Mouse (Mus musculus) forelimb bud, embryonic 11.5 days (tissue): ENCODE measurements around the gene Bmp10.

Experiments used
- DNase-seq: peaks from one replicate; pipeline ENCODE4 v3.0.0-alpha.2; 2012; ENCODE audit warnings: low read depth, low spot score

Gene Bmp10

GRCm38 (mm10) chr6:87428487-87429044 is at the start of gene Bmp10:
Bmp10 (plus strand) TSS chr6:87428994.
- DNase-seq, result no peak

GRCm38 (mm10) chr6:87383926-87384691 is 44.7 kb upstream of the Bmp10 start:
- no peak for DNase-seq

DNA sequence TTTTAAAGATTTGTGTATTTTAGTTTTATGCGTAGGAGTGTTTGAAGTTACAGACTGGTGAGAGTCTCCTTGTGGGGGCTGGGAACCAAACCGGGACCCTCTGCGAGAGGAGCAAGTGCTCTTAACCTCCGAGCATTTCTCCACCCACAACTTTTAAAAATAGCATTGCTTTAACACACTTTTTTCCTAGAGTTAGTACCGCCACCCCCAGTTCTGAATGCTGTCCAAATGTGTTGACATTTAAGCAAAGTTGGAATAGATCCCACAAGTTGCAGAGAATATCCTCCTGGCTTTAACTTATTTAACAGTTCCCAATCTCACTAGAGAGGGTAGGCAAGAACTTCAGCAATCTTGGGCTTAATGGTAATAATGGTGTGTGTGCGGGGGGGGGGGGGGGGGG is 44.0 kb upstream of the Bmp10 start:
- no peak for DNase-seq

- peak; percentile 82 for DNase-seq
Measured at GRCm38 (mm10) chr6:87386203-87386602, 42.6 kb upstream of the Bmp10 start.

DNA sequence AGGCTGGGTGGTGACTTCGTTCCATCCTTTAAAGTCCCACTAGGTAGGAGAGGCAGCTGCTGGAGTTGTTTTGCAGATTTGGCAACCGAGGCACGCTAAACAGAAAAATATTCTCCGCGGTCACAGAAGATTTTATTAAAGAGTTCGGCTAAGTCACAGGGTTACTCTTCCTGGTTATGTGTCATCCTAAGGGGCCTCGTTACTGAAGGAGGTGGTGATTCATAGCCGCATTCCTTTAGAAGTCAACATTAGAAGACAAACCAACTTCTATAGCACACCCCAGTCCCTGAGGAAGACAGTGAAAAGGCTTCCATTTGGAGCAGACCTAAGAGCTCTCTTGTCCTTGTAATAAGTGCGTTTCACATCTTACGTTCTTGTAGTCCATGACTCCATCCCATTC is 42.1 kb upstream of the Bmp10 start:
- DNase-seq, result no peak

DNA sequence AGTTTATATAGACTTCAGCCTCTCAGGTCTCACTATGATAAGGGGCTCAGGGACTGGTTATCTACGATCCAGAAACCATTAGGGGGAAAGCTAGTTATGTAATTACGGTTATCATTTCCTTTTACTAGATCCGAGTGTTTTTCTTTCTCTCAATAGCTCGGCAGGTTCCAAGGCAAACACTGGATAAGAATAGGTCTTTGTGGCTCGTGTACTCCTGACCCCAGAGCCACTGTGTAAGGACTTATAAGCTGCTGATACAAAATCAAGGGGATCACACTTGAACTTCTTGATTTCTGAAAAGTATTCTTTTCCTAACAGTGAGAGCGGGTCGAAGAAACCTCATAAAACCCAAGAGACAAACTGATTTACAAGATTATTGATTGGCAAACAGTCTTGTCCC is 39.9 kb upstream of the Bmp10 start, which contains the start of gene Gkn3:
Gene Gkn3, minus strand, starts transcription at position 59 of the 400 bp plus-strand sequence.
- DNase-seq, result no peak

GRCm38 (mm10) chr6:87389455-87389989 is 39.3 kb upstream of the Bmp10 start:
- no peak for DNase-seq

DNA sequence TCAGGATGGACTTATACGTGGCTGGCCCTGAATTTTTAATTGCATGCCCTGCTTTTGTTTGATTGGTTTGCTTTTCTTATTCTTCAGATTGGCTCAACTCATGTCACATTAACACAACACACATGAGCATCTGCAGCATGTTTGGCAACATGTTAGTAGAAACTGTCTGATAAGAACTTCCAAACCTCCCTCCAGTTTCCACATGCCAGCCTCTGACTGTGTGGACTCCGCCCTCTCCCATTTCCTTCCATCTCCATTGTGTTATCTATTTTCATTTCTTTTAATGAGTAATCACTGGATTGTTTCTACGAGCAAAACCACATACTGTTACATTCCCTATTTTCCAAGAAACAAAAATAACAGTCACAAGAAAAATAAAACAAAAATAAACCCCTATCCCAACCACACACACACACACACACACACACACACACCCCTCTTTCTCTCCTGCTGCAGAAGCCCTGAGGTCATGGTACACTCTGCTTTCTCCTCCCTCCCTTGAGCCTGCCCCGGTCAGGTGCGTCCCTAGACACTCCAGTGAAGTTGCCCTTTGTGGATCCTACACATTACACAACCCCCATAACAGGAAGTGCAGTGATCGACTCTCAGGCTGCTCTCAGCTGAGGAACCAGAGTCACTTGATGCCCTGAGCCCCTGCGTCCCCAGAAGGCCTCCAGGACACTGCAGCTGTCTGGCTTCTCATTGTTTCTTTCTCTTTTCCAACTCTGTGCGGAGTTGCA is 35.2 kb upstream of the Bmp10 start:
- no peak for DNase-seq

GRCm38 (mm10) chr6:87394783-87395182 is 34.0 kb upstream of the Bmp10 start:
- no peak for DNase-seq

DNA sequence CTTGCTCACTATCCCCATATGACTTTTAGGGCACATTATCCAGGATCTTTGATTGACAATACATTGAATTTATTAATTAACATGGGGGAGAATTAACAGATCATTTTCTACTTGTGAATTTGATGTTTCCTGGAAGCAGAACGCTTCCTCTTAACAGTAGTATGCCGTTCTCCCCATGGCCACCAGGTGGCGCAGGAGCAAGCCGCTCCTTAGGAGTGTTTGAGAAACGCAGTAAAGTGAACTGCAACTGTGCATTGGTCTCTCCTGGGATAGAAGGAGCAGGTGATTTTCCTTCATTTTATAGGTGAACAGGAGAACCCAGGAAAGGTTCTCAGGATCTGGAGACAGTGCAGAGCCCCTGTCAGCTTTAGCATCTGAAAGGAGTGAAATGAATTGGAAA is 29.7 kb upstream of the Bmp10 start:
- peak; percentile 66 for DNase-seq

DNA sequence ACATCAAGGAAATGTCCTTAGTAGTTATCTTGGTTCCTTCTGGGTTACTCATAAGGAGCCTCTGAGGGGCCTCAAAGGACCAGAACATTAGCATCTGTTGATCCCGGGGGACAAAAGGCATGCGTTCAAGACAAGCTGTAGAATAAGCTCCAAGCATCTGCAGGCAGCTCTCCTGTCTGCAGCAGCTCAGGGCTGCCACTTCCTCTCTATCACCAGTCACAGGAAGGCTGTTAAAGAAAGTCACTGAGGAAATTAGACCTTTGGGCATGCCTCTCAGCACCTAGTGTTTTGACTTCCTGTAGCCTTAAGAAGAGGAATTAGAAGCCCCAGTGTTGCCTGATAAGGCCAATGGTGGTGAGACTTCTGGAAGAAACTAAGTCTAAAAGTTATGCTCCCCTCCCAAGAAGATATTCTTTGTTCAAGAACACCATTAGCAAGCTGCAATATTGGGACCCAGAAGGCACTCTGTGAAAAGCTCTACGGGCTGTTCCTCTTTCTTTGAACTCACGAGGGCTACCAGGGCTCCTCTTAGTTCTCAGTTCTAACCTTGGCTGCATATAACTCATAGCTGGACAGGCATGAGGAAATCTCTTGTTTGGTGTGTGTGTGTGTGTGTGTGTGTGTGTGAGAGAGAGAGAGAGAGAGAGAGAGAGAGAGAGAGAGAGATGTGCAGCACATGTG is 28.8 kb upstream of the Bmp10 start:
- DNase-seq, result no peak

DNA sequence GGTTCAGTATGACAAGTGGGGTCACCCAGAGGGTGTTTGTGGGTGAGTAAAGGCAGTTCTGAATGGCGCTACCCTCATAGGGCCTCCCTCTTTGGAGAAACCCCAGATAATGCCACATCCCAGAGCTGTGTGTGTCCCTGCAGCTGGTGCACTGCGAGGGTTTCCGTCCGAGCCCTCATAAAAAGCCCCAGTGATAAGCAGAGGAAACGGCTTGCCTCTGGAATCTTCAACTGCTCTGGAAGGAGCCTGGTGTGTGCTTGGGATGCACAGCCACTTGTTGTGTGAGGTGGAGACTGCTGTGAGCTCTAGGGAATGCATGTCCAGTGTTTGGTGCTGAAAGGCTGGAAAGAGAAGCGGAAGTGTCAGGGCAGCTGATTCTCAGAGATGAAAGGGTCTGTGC is 27.3 kb upstream of the Bmp10 start:
- no peak for DNase-seq

GRCm38 (mm10) chr6:87412011-87412410 is 16.8 kb upstream of the Bmp10 start:
- no peak for DNase-seq

- DNase-seq, result no peak
Measured at GRCm38 (mm10) chr6:87422304-87422703, 6.5 kb upstream of the Bmp10 start.

DNA sequence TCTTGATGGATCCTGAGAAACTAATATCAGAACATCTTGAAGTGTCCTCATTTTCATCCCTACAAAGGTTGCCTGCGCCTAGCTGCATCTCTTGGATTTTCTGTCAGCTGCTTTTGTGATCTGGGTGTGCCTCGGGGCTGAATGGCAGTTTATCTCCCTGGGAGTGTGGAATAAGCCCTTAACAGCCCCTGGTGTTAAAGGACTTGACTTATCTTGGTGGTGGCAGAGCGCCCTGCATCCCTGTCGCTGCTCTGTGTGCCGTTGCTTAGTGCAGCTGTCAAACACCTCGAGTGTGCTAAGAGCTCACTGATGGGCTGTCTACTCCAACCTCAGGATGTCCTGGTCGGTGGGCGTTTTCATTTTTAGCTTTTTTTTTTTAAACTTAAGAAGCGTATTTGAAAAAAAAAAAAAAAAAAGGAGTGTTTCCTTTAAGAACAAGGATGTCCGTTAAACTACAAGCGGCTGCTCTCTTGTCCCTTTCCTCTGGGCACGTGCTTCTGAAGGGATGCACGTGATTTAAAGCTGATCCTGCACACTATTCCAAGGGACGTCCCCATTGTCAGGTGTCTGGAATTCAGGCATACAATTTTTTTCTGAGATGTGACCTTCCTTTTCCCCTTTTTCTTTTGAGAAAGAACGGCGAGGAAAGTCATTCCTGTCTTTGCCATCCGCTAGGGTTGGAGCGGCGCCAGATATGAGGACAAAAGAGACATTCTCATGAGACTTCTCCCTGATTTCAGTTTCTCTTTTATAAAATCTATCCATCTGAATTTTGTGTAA is 4.6 kb upstream of the Bmp10 start:
- DNase-seq, result no peak

DNA sequence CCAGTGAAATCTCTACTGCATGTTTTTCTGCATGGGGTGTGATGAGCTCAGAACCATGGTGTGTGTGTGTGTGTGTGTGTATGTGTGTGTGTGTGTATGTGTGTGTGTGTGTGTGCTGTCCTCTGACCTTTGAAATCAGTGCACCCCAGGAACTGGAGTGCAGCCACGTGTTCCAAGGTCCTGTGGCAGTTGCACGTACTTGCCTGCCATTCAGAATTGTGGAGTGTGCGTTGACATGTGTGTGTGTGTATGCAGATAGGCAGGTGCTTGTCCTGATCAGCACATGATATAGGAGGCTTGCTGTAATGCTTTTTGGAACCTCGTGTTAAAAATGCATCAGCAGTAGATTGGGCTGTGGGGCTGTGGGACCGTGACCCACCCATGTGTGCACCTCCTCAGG is 1.8 kb upstream of the Bmp10 start:
- no peak for DNase-seq

DNA sequence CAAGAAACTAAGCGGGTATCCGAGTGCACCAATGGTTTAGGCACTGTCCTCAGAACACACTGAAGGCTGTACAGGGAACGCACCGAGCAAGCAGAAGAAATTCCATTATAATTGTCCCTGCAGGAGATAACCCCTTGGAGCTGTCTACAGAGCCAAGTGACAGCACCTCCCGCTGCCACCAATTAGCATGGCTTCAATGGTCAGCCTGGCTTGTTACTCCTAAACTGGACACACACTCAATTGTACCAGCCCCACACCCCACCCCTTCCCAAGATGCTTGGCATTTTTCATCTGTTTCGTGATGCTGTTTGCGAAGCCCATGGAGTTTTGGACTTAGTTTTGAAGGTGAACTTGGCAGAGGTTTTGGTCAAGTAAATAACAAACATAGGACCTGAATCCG is 1.2 kb upstream of the Bmp10 start:
- no peak for DNase-seq

DNA sequence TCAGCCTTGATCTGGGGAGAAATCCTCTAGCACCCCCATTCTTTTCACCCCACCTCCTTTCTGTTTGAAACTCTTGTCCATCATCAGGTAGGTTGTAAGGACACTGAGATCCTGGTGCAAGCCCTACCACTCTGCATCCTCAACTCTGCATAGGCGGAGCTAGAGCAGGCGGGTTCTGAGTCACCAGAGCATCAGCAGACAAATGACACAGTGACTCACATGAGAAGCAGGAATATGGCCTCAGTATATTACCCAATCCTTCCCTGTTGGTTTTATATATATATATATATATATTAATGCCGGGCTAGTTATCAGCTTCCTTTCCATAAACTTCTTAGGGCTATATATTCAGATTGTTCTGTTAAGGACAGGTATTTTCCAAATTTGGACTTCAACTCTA is 7.0 kb downstream of the Bmp10 start:
- DNase-seq, result no peak

DNA sequence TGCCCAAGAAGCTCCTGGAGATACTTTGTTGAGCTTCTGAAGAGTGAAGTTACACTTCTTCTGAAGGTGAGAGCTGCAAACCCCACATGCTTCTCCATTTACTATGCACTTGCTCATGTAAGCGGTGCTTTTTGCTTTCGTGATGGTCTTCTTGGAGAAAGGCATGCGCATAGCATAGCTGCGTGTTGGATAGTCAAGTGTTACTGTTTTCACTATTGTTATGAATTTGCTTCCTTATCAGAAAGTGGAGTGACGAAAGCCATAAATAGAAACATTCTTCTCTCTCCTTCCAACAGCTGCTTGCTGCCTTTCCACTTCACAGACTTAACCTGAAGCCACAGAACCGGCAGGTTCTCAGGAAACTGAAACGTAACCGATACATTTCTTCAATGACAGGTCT is 8.0 kb downstream of the Bmp10 start:
- no peak for DNase-seq

DNA sequence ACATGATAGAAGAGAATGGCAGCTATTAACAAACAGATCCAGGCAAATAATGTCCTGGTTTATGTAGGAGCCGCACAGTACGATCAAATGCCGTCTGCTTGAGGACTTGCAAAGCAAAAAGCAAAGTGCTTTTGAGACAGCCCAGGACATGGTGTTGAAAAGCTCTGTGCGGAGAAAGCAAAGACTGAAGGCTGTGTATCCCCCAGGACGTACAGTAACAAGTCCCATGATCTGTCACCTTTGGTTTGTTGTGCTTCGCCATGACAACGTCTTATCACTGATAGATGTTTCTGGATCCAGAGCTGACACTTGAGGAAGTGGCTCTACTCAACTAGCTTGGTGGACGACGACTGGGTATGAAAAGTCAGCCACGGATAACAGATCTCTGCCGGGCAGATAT is 14.5 kb downstream of the Bmp10 start:
- no peak for DNase-seq

- DNase-seq, result no peak
Measured at GRCm38 (mm10) chr6:87445222-87445621, 16.4 kb downstream of the Bmp10 start.
